Mouse (Mus musculus): ENCODE measurements around the gene Astl. TPM values are rescaled to one million over a fixed set of nuclear protein-coding genes. Genes with fewer than 3 reads are reported as not detected.
A peak's percentile ranks its signal among the peaks of the same experiment; 100 is the strongest.

Astl gene
- polyA plus RNA-seq (2012; fragmentation: generic; extraction: Trizol), result 0.01 TPM

- H3K36me3 ChIP-seq (ENCODE audit: control insufficient read depth, insufficient read depth), result no peaks in the 10 kb centered on the region
- no peak within 1 kb of the TSS for H3ac ChIP-seq (ENCODE audit: control insufficient read depth, insufficient read length)
- no peaks in the 10 kb centered on the region for H3K27me3 ChIP-seq (ENCODE audit: control insufficient read depth, insufficient read depth, insufficient read length)
- H3K4me3 ChIP-seq, result peak within 1 kb of the TSS; percentile 29
- peak within 1 kb of the TSS; percentile 85 for H3K4me2 ChIP-seq (ENCODE audit: low read depth)
- TF ChIP-seq MAX (IDR thresholded peaks at IDR 0.05; ENCODE audit: low read depth) (no peak), TCF12 (IDR thresholded peaks at IDR 0.05; ENCODE audit: insufficient read depth, poor library complexity, severe bottlenecking) (no peak), TCF3 (IDR thresholded peaks at IDR 0.05; ENCODE audit: insufficient read length, low read depth) (no peak), MYOD1 (IDR thresholded peaks at IDR 0.05; ENCODE audit: control insufficient read depth in 1 of 3, insufficient read length in 2 of 3, low read depth in 2 of 3) (no peak), USF1 (IDR thresholded peaks at IDR 0.05; ENCODE audit: low read depth) (no peak), POLR2A (IDR thresholded peaks at IDR 0.05; ENCODE audit: insufficient read length, low read depth) (no peak), REST (IDR thresholded peaks at IDR 0.05; ENCODE audit: insufficient read depth, insufficient read length) (no peak), MYOG (IDR thresholded peaks at IDR 0.05; ENCODE audit: control insufficient read depth in 1 of 3, insufficient read depth in 1 of 3, insufficient read length in 2 of 3, low read depth in 2 of 3) (no peak), E2F4 (IDR thresholded peaks at IDR 0.05; ENCODE audit: insufficient read depth) (no peak), CEBPB (IDR thresholded peaks at IDR 0.05; ENCODE audit: insufficient read depth, poor library complexity, severe bottlenecking) (no peak)
- no peaks in the 10 kb centered on the region for H3K79me2 ChIP-seq (ENCODE audit: control insufficient read depth, insufficient read depth)
These were observed at the start of gene Astl for GRCm38 (mm10) chr2:127338416-127338815. Gene Astl, plus strand, starts transcription at chr2:127338639.

DNA sequence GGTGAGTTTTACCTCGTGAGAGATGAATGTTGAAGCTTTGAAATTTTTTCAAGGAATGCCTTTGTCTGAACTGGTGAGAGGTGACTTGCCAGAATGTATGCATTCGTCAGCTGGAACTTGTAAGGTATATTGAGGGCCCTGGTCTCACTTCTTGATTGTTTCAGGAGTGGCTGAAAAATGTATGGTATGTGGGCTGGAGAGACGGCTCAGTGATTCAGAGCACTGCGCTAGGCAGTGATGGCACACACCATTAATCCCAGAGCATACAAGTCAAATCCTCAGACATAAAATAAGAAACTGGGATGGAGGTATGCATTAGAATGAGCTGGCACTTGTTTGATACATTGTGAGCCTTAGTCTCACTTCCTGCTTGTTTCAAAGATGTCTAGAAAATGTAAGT, 46.2 kb upstream of the Astl start:
- no peaks in the 10 kb centered on the region for H3K27me3 ChIP-seq (ENCODE audit: control insufficient read depth, insufficient read depth, insufficient read length)
- no peaks in the 10 kb centered on the region for H3K79me2 ChIP-seq (ENCODE audit: control insufficient read depth, insufficient read depth)
- H3K36me3 ChIP-seq (ENCODE audit: control insufficient read depth, insufficient read depth), result peaks cover 30% of the 10 kb centered on the region
- H3ac ChIP-seq (ENCODE audit: control insufficient read depth, insufficient read length), result no peak overlapping the region
- TF ChIP-seq E2F4 (IDR thresholded peaks at IDR 0.05; ENCODE audit: insufficient read depth) (no peak), SRF (IDR thresholded peaks at IDR 0.05; ENCODE audit: control insufficient read depth, insufficient read length, low read depth) (no peak), POLR2A (IDR thresholded peaks at IDR 0.05; ENCODE audit: insufficient read length, low read depth) (no peak), TCF12 (IDR thresholded peaks at IDR 0.05; ENCODE audit: insufficient read depth, poor library complexity, severe bottlenecking) (no peak), REST (IDR thresholded peaks at IDR 0.05; ENCODE audit: insufficient read depth, insufficient read length) (no peak), USF1 (IDR thresholded peaks at IDR 0.05; ENCODE audit: low read depth) (no peak), MAX (IDR thresholded peaks at IDR 0.05; ENCODE audit: low read depth) (no peak), CEBPB (IDR thresholded peaks at IDR 0.05; ENCODE audit: insufficient read depth, poor library complexity, severe bottlenecking) (no peak), MYOG (IDR thresholded peaks at IDR 0.05; ENCODE audit: control insufficient read depth in 1 of 3, insufficient read depth in 1 of 3, insufficient read length in 2 of 3, low read depth in 2 of 3) (no peak), MYOD1 (IDR thresholded peaks at IDR 0.05; ENCODE audit: control insufficient read depth in 1 of 3, insufficient read length in 2 of 3, low read depth in 2 of 3) (no peak), POLR2AphosphoS2 (IDR thresholded peaks at IDR 0.05; ENCODE audit: insufficient read length, low read depth) (no peak), TCF3 (IDR thresholded peaks at IDR 0.05; ENCODE audit: insufficient read length, low read depth) (no peak)
- H3K4me2 ChIP-seq (ENCODE audit: low read depth), result no peak overlapping the region
- no peak overlapping the region for H3K4me3 ChIP-seq

GRCm38 (mm10) chr2:127297001-127297805, 41.2 kb upstream of the Astl start:
- Histone ChIP-seq H3K4me2 (ENCODE audit: low read depth) (no peak overlapping the region), H3K36me3 (ENCODE audit: control insufficient read depth, insufficient read depth) (peaks cover 39% of the 10 kb centered on the region), H3K79me2 (ENCODE audit: control insufficient read depth, insufficient read depth) (no peaks in the 10 kb centered on the region), H3ac (ENCODE audit: control insufficient read depth, insufficient read length) (no peak overlapping the region), H3K4me3 (no peak overlapping the region), H3K27me3 (ENCODE audit: control insufficient read depth, insufficient read depth, insufficient read length) (no peaks in the 10 kb centered on the region)
- TF ChIP-seq POLR2A (IDR thresholded peaks at IDR 0.05; ENCODE audit: insufficient read length, low read depth) (no peak), TCF12 (IDR thresholded peaks at IDR 0.05; ENCODE audit: insufficient read depth, poor library complexity, severe bottlenecking) (no peak), MYOD1 (IDR thresholded peaks at IDR 0.05; ENCODE audit: control insufficient read depth in 1 of 3, insufficient read length in 2 of 3, low read depth in 2 of 3) (no peak), CEBPB (IDR thresholded peaks at IDR 0.05; ENCODE audit: insufficient read depth, poor library complexity, severe bottlenecking) (no peak), SRF (IDR thresholded peaks at IDR 0.05; ENCODE audit: control insufficient read depth, insufficient read length, low read depth) (no peak), TCF3 (IDR thresholded peaks at IDR 0.05; ENCODE audit: insufficient read length, low read depth) (no peak), MYOG (IDR thresholded peaks at IDR 0.05; ENCODE audit: control insufficient read depth in 1 of 3, insufficient read depth in 1 of 3, insufficient read length in 2 of 3, low read depth in 2 of 3) (no peak), REST (IDR thresholded peaks at IDR 0.05; ENCODE audit: insufficient read depth, insufficient read length) (no peak), POLR2AphosphoS2 (IDR thresholded peaks at IDR 0.05; ENCODE audit: insufficient read length, low read depth) (no peak), E2F4 (IDR thresholded peaks at IDR 0.05; ENCODE audit: insufficient read depth) (no peak), USF1 (IDR thresholded peaks at IDR 0.05; ENCODE audit: low read depth) (no peak), MAX (IDR thresholded peaks at IDR 0.05; ENCODE audit: low read depth) (no peak)

DNA sequence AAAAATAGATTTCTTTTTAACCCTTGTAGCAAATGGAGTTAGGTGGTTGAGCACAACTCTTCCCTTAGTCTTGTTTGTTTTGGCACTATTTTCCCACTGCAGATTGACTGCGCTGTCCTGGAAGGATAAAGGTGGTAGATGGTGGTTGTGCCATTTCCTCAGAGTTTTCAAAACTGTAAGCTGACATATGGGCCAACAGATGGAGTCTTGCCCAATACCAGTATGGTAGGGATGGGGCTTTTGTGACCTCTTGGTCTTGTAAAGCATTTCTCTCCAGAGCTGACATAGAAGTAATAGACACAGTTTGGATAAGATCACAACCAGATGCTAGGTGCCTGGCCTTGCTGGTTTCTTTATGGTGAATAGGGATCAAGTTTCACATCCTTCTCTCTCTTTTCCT, 40.4 kb upstream of the Astl start:
- no peaks in the 10 kb centered on the region for H3K27me3 ChIP-seq (ENCODE audit: control insufficient read depth, insufficient read depth, insufficient read length)
- H3K36me3 ChIP-seq (ENCODE audit: control insufficient read depth, insufficient read depth), result peaks cover 39% of the 10 kb centered on the region
- no peak overlapping the region for H3K4me3 ChIP-seq
- no peak overlapping the region for H3ac ChIP-seq (ENCODE audit: control insufficient read depth, insufficient read length)
- H3K4me2 ChIP-seq (ENCODE audit: low read depth), result no peak overlapping the region
- TF ChIP-seq TCF12 (IDR thresholded peaks at IDR 0.05; ENCODE audit: insufficient read depth, poor library complexity, severe bottlenecking) (no peak), CEBPB (IDR thresholded peaks at IDR 0.05; ENCODE audit: insufficient read depth, poor library complexity, severe bottlenecking) (no peak), TCF3 (IDR thresholded peaks at IDR 0.05; ENCODE audit: insufficient read length, low read depth) (no peak), POLR2A (IDR thresholded peaks at IDR 0.05; ENCODE audit: insufficient read length, low read depth) (no peak), POLR2AphosphoS2 (IDR thresholded peaks at IDR 0.05; ENCODE audit: insufficient read length, low read depth) (no peak), REST (IDR thresholded peaks at IDR 0.05; ENCODE audit: insufficient read depth, insufficient read length) (no peak), USF1 (IDR thresholded peaks at IDR 0.05; ENCODE audit: low read depth) (no peak), SRF (IDR thresholded peaks at IDR 0.05; ENCODE audit: control insufficient read depth, insufficient read length, low read depth) (no peak), MYOG (IDR thresholded peaks at IDR 0.05; ENCODE audit: control insufficient read depth in 1 of 3, insufficient read depth in 1 of 3, insufficient read length in 2 of 3, low read depth in 2 of 3) (no peak), MYOD1 (IDR thresholded peaks at IDR 0.05; ENCODE audit: control insufficient read depth in 1 of 3, insufficient read length in 2 of 3, low read depth in 2 of 3) (no peak), MAX (IDR thresholded peaks at IDR 0.05; ENCODE audit: low read depth) (no peak), E2F4 (IDR thresholded peaks at IDR 0.05; ENCODE audit: insufficient read depth) (no peak)
- no peaks in the 10 kb centered on the region for H3K79me2 ChIP-seq (ENCODE audit: control insufficient read depth, insufficient read depth)
